Mouse (Mus musculus): Measurements from ENCODE around the gene Tlk1. TPM values are rescaled to one million over a fixed set of nuclear protein-coding genes. Genes with fewer than 3 reads are reported as not detected.
A peak's percentile ranks its signal among the peaks of the same experiment; 100 is the strongest.

The Tlk1 gene
- total and polyA plus RNA-seq, 3 experiments, result 6.9 to 31.3 (median 26.0) TPM

- TF ChIP-seq POLR2A (IDR thresholded peaks at IDR 0.05; ENCODE audit: insufficient read depth, low read depth, low read length) (no peak), CTCF (IDR thresholded peaks at IDR 0.05) (peak; percentile 93)
- no peak for DNase-seq
- Histone ChIP-seq H3K79me2 (replicated peaks; ENCODE audit: control insufficient read depth, insufficient read depth, low read length) (no peaks in the 10 kb centered on the region), H3K4me3 (no peak overlapping the region), H3K9ac (ENCODE audit: low read depth, low read length) (no peak overlapping the region), H3K27ac (no peak overlapping the region), H3K36me3 (ENCODE audit: control insufficient read depth, insufficient read depth, low read length) (no peaks in the 10 kb centered on the region), H3K4me1 (ENCODE audit: control insufficient read depth, insufficient read depth, low read length) (peaks cover 2% of the 10 kb centered on the region), H3K27me3 (ENCODE audit: control insufficient read depth, insufficient read depth, low read length) (no peaks in the 10 kb centered on the region)
- WGBS, result 96% methylated on average over 1 of the region's 1 CpGs
- intact Hi-C loops (cut with DNase I), result loop anchor here (1.0 kb wide), 1 partner anchor 45 kb away; no protein-coding TSS in a partner anchor
Observed at GRCm38 (mm10) chr2:70779634-70780033, 45.9 kb downstream of the Tlk1 start.

DNA sequence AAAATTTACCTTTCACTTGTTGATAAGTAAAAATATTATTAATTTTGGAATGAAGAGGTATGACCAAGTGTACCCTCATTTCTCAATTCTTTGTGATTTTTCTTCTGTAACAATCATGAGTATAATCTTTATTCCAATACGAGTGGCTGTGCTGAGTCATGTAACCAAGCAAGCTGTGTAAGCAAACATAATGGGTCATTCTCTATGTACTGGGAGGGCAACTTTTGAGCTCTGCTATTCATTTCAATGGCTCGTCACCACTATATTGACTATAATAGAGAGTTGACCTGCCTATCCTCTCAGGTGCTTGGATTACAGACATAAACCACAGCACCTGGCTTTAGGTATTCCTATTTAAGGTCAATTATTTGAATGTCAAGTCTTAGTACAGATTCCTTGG lies 48.8 kb downstream of the Tlk1 start:
- Histone ChIP-seq H3K4me1 (ENCODE audit: control insufficient read depth, insufficient read depth, low read length) (peaks cover 2% of the 10 kb centered on the region), H3K27ac (no peak overlapping the region), H3K27me3 (ENCODE audit: control insufficient read depth, insufficient read depth, low read length) (no peaks in the 10 kb centered on the region), H3K79me2 (replicated peaks; ENCODE audit: control insufficient read depth, insufficient read depth, low read length) (no peaks in the 10 kb centered on the region), H3K4me3 (no peak overlapping the region), H3K9ac (ENCODE audit: low read depth, low read length) (no peak overlapping the region), H3K36me3 (ENCODE audit: control insufficient read depth, insufficient read depth, low read length) (peaks cover 2% of the 10 kb centered on the region; the same call in 1 of the 2 replicates)
- no peak for DNase-seq
- WGBS, result 69% methylated on average over 2 of the region's 2 CpGs
- TF ChIP-seq POLR2A (IDR thresholded peaks at IDR 0.05; ENCODE audit: insufficient read depth, low read depth, low read length) (no peak), EP300 (IDR thresholded peaks at IDR 0.05; ENCODE audit: insufficient read depth, low read depth, low read length) (no peak), CTCF (IDR thresholded peaks at IDR 0.05) (no peak)
- intact Hi-C loops (cut with DNase I), result loop anchor here (2.0 kb wide), 1 partner anchor 264 kb away; no protein-coding TSS in a partner anchor

DNA sequence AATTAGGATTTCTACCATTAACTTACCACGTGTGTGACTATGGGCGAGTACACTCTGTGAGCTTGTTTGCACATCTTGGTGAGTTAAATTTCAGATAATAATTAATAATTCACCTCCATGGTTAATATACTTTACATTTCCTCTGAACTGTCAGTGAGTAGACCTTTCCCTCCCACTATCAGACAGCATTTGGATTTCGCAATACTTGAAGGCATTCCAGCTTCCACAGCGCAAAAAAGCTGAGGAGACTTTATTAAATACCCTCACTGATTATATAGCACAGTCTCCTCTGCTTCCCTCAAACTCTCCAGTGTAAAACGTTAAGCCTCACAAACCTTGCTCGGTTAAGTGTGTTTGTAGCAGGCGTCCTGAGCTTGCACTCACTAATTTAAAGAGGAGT lies 60.8 kb downstream of the Tlk1 start:
- no peak overlapping the region for H3K4me3 ChIP-seq
- H3K9ac ChIP-seq (ENCODE audit: low read depth, low read length), result no peak overlapping the region
- no peak for DNase-seq
- H3K4me1 ChIP-seq (ENCODE audit: control insufficient read depth, insufficient read depth, low read length), result no peaks in the 10 kb centered on the region; the same call in none of the 2 replicates
- intact Hi-C loops (cut with DNase I), result no loop called here
- no peaks in the 10 kb centered on the region for H3K79me2 ChIP-seq (replicated peaks; ENCODE audit: control insufficient read depth, insufficient read depth, low read length)
- no peaks in the 10 kb centered on the region for H3K36me3 ChIP-seq (ENCODE audit: control insufficient read depth, insufficient read depth, low read length)
- no peak for TF ChIP-seq CTCF (IDR thresholded peaks at IDR 0.05)
- TF ChIP-seq POLR2A (IDR thresholded peaks at IDR 0.05; ENCODE audit: insufficient read depth, low read depth, low read length), result no peak
- TF ChIP-seq EP300 (IDR thresholded peaks at IDR 0.05; ENCODE audit: insufficient read depth, low read depth, low read length), result no peak
- 76% methylated on average over 7 of the region's 7 CpGs for WGBS
- no peaks in the 10 kb centered on the region for H3K27me3 ChIP-seq (ENCODE audit: control insufficient read depth, insufficient read depth, low read length)
- H3K27ac ChIP-seq, result no peak overlapping the region

GRCm38 (mm10) chr2:70762741-70763140 lies 62.8 kb downstream of the Tlk1 start:
- Histone ChIP-seq H3K79me2 (replicated peaks; ENCODE audit: control insufficient read depth, insufficient read depth, low read length) (no peaks in the 10 kb centered on the region), H3K4me3 (no peak overlapping the region), H3K4me1 (ENCODE audit: control insufficient read depth, insufficient read depth, low read length) (peaks cover 1% of the 10 kb centered on the region), H3K36me3 (ENCODE audit: control insufficient read depth, insufficient read depth, low read length) (no peaks in the 10 kb centered on the region), H3K9ac (ENCODE audit: low read depth, low read length) (no peak overlapping the region), H3K27me3 (ENCODE audit: control insufficient read depth, insufficient read depth, low read length) (no peaks in the 10 kb centered on the region), H3K27ac (no peak overlapping the region)
- WGBS, result 70% methylated on average over 1 of the region's 1 CpGs
- TF ChIP-seq POLR2A (IDR thresholded peaks at IDR 0.05; ENCODE audit: insufficient read depth, low read depth, low read length) (no peak), EP300 (IDR thresholded peaks at IDR 0.05; ENCODE audit: insufficient read depth, low read depth, low read length) (no peak), CTCF (IDR thresholded peaks at IDR 0.05) (no peak)
- intact Hi-C loops (cut with DNase I), result no loop called here
- no peak for DNase-seq

DNA sequence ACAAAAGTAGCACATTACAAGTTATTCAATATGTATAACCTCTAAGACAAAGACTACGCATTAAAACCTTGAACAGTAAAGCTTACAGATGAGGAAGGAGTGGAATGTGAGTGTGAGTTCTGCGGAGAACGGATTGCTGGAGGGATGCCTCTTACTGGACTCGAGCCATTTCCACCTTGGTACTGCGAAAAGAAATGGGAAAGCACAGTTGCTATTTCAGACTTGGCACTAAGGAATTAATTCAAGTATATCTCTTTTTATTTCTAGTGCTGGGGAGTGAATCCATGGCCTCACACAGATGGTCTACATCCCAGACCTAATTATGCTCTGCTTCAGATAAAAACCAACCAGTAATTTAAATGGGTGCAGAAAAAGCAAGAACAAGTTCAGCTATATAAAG lies 73.4 kb downstream of the Tlk1 start:
- H3K27me3 ChIP-seq (ENCODE audit: control insufficient read depth, insufficient read depth, low read length), result no peaks in the 10 kb centered on the region
- no peaks in the 10 kb centered on the region for H3K4me1 ChIP-seq (ENCODE audit: control insufficient read depth, insufficient read depth, low read length)
- no peak overlapping the region for H3K4me3 ChIP-seq
- WGBS, result 62% methylated on average over 5 of the region's 5 CpGs
- no peak overlapping the region for H3K27ac ChIP-seq
- H3K9ac ChIP-seq (ENCODE audit: low read depth, low read length), result no peak overlapping the region
- H3K79me2 ChIP-seq (replicated peaks; ENCODE audit: control insufficient read depth, insufficient read depth, low read length), result no peaks in the 10 kb centered on the region
- H3K36me3 ChIP-seq (ENCODE audit: control insufficient read depth, insufficient read depth, low read length), result peaks cover 2% of the 10 kb centered on the region
- DNase-seq, result no peak
- no peak for TF ChIP-seq EP300 (IDR thresholded peaks at IDR 0.05; ENCODE audit: insufficient read depth, low read depth, low read length)
- no peak for TF ChIP-seq CTCF (IDR thresholded peaks at IDR 0.05)
- TF ChIP-seq POLR2A (IDR thresholded peaks at IDR 0.05; ENCODE audit: insufficient read depth, low read depth, low read length), result no peak
- intact Hi-C loops (cut with DNase I), result no loop called here

GRCm38 (mm10) chr2:70751655-70752054 lies 73.9 kb downstream of the Tlk1 start:
- Histone ChIP-seq H3K4me1 (ENCODE audit: control insufficient read depth, insufficient read depth, low read length) (no peaks in the 10 kb centered on the region), H3K9ac (ENCODE audit: low read depth, low read length) (no peak overlapping the region), H3K27me3 (ENCODE audit: control insufficient read depth, insufficient read depth, low read length) (no peaks in the 10 kb centered on the region), H3K27ac (no peak overlapping the region), H3K4me3 (no peak overlapping the region), H3K36me3 (ENCODE audit: control insufficient read depth, insufficient read depth, low read length) (peaks cover 2% of the 10 kb centered on the region), H3K79me2 (replicated peaks; ENCODE audit: control insufficient read depth, insufficient read depth, low read length) (no peaks in the 10 kb centered on the region)
- WGBS, result 91% methylated on average over 2 of the region's 2 CpGs
- DNase-seq, result no peak
- TF ChIP-seq POLR2A (IDR thresholded peaks at IDR 0.05; ENCODE audit: insufficient read depth, low read depth, low read length) (no peak), EP300 (IDR thresholded peaks at IDR 0.05; ENCODE audit: insufficient read depth, low read depth, low read length) (no peak), CTCF (IDR thresholded peaks at IDR 0.05) (no peak)
- intact Hi-C loops (cut with DNase I), result no loop called here
